Mouse (Mus musculus) kidney, adult 2 months (tissue): Measurements from ENCODE around the gene Adam10.

Source experiments
- CTCF ChIP-seq: fragments of 200-500 bp; conservative IDR thresholded peaks from 2 replicates; pipeline ENCODE4 v1.5.1; 2011; ENCODE audit warnings: low read depth, mild to moderate bottlenecking, control low read depth, low read length, moderate library complexity, mixed read lengths; ENCODE audit not compliant: insufficient read depth, insufficient read length
- POLR2A ChIP-seq: fragments of 200-500 bp; IDR thresholded peaks from one replicate; pipeline ENCODE4 v1.6.1; 2011; ENCODE audit warnings: low read depth, low read length, control low read depth

DNA sequence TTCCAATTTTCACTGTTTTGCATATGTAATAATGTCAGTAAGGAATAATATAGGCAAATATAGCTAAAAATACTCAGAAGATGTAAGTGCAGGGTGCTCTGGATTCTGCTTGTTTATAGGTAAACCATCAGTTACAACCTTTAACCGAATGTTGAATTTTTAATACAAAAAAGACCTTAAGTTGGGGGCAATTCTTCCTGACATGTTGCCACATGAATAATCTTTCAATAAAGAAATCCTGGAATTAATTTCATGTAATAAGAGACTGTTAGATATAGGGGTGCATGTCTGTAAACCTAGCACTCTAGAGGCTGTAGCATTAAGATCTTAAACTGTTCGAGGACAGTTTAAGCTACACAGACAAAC lies 23.1 kb upstream of the Adam10 start:
- TF ChIP-seq CTCF (no peak), POLR2A (no peak)
